Mouse (Mus musculus): ENCODE data around the gene Ppp1r35. TPM values are rescaled to one million over a fixed set of nuclear protein-coding genes. Genes with fewer than 3 reads are reported as not detected.

Gene Ppp1r35
- 10 to 100 TPM; 23.4 to 27.1 TPM for total RNA-seq (2021)

- intact Hi-C loops (cut with DNase I), result loop anchor here (10.0 kb wide), 1 partner anchor 434 kb away; no protein-coding TSS in a partner anchor
- peak; percentile 98 for DNase-seq (ENCODE audit: low spot score in 2 of 2)
These were observed at the start of gene Ppp1r35 for GRCm38 (mm10) chr5:137778635-137779034. Gene Ppp1r35, plus strand, starts transcription at chr5:137778849.

- intact Hi-C loops (cut with DNase I), result no loop called here
- DNase-seq (ENCODE audit: low spot score in 2 of 2), result no peak
These were observed 44.9 kb upstream of the Ppp1r35 start for GRCm38 (mm10) chr5:137733638-137734288.

GRCm38 (mm10) chr5:137734289-137735061, 44.2 kb upstream of the Ppp1r35 start:
- DNase-seq (ENCODE audit: low spot score in 2 of 2), result peak; percentile 91 to 98
- intact Hi-C loops (cut with DNase I), result no loop called here

GRCm38 (mm10) chr5:137737400-137737940, 41.2 kb upstream of the Ppp1r35 start:
- intact Hi-C loops (cut with DNase I), result no loop called here
- DNase-seq (ENCODE audit: low spot score in 2 of 2), result peak in 1 of 2 experiments; percentile 61

- intact Hi-C loops (cut with DNase I), result no loop called here
- peak in 1 of 2 experiments; percentile 55 for DNase-seq (ENCODE audit: low spot score in 2 of 2)
These were observed 40.1 kb upstream of the Ppp1r35 start for GRCm38 (mm10) chr5:137738516-137738915.

GRCm38 (mm10) chr5:137739471-137739870, 39.2 kb upstream of the Ppp1r35 start:
- intact Hi-C loops (cut with DNase I), result no loop called here
- no peak for DNase-seq (ENCODE audit: low spot score in 2 of 2)

- intact Hi-C loops (cut with DNase I), result loop anchor here (2.0 kb wide), 1 partner anchor 56 kb away; the partner anchor contains the start of gene Agfg2
- DNase-seq (ENCODE audit: low spot score in 2 of 2), result no peak
These were observed 38.1 kb upstream of the Ppp1r35 start for GRCm38 (mm10) chr5:137740506-137740905.

- intact Hi-C loops (cut with DNase I), result loop anchor here (2.0 kb wide), 1 partner anchor 56 kb away; the partner anchor contains the start of gene Agfg2
- peak; percentile 70 to 80 for DNase-seq (ENCODE audit: low spot score in 2 of 2)
These were observed 37.4 kb upstream of the Ppp1r35 start, which contains the start of gene Nyap1 for GRCm38 (mm10) chr5:137741023-137741931. Gene Nyap1, minus strand, starts transcription at chr5:137741607.

- intact Hi-C loops (cut with DNase I), result no loop called here
- no peak for DNase-seq (ENCODE audit: low spot score in 2 of 2)
These were observed 36.6 kb upstream of the Ppp1r35 start for GRCm38 (mm10) chr5:137742048-137742447.

- no peak for DNase-seq (ENCODE audit: low spot score in 2 of 2)
- intact Hi-C loops (cut with DNase I), result no loop called here
These were observed 35.8 kb upstream of the Ppp1r35 start for GRCm38 (mm10) chr5:137742836-137743235.

- intact Hi-C loops (cut with DNase I), result no loop called here
- no peak for DNase-seq (ENCODE audit: low spot score in 2 of 2)
These were observed 34.5 kb upstream of the Ppp1r35 start for GRCm38 (mm10) chr5:137744197-137744596.

GRCm38 (mm10) chr5:137745214-137746171, 33.2 kb upstream of the Ppp1r35 start, which contains the start of gene Tsc22d4:
Gene Tsc22d4, plus strand, starts transcription at chr5:137745730.
- DNase-seq (ENCODE audit: low spot score in 2 of 2), result peak; percentile 87 to 93
- intact Hi-C loops (cut with DNase I), result no loop called here

- intact Hi-C loops (cut with DNase I), result no loop called here
- DNase-seq (ENCODE audit: low spot score in 2 of 2), result no peak
These were observed 32.3 kb upstream of the Ppp1r35 start for GRCm38 (mm10) chr5:137746282-137746850.

- DNase-seq (ENCODE audit: low spot score in 2 of 2), result no peak
- intact Hi-C loops (cut with DNase I), result no loop called here
These were observed 31.8 kb upstream of the Ppp1r35 start for GRCm38 (mm10) chr5:137746851-137747325.

- no peak for DNase-seq (ENCODE audit: low spot score in 2 of 2)
- intact Hi-C loops (cut with DNase I), result no loop called here
These were observed 31.2 kb upstream of the Ppp1r35 start for GRCm38 (mm10) chr5:137747326-137747961.

GRCm38 (mm10) chr5:137748130-137748770, 30.4 kb upstream of the Ppp1r35 start:
- intact Hi-C loops (cut with DNase I), result no loop called here
- no peak for DNase-seq (ENCODE audit: low spot score in 2 of 2)

Measured in left cerebral cortex, postnatal 25 days (tissue).